Mouse (Mus musculus): ENCODE data around the gene Acacb.

- TF ChIP-seq GATA1 (IDR thresholded peaks at IDR 0.05; ENCODE audit: borderline replicate concordance, low read length): no peak
- TF ChIP-seq FLI1 (IDR thresholded peaks at IDR 0.05; ENCODE audit: low read length): no peak
These were observed 15.1 kb downstream of the Acacb start for GRCm38 (mm10) chr5:114161424-114161823.
